Mouse (Mus musculus): Measurements from ENCODE around the gene Rabepk.

DNA sequence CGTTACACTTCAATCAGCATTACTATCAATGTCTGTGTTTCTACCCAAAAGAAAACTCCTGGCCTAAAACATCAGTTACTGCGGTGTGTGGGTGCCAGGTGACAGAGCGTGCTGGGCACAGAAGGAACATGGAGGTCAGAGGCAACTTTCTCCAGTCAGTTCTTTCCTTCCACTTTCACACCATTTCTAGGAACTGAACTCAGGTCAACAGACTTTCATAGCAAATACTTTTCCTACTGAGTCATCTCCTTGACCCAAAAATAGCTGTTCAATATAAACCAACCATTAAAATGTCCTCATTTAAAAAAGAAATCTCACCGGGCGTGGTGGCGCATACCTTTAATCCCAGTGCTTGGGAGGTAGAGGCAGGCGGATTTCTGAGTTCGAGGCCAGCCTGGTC, 57.0 kb downstream of the Rabepk start:
- TF ChIP-seq GATA1 (IDR thresholded peaks at IDR 0.05; ENCODE audit: borderline replicate concordance, low read length) (no peak), FLI1 (IDR thresholded peaks at IDR 0.05; ENCODE audit: low read length) (no peak)
